Comparison of ENCODE assay signal across 17 mouse cellular contexts in the genomic region with DNA sequence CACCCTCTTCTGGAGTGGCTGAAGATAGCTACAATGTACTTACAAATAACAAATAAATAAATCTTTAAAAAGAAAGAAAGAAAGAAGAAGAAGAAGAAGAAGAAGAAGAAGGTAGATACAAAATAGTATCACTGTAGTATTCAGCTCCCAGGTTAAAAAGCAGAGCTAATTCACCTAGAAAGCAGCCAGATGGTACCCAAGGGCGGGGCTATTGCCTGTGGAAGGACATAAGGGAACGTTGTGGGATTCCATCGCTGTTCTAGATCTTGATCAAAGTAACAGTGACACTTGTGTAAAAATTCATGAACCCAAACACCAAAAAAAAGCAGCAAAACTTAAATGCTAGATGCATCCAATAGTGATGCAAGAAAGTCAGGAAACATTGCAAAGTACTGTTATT.
DNase-seq lines count a peak whose midpoint lies in the region; ATAC-seq lines count a peak whose summit lies in the region.
"Had no signal": no experiment of that assay in that cellular context is flagged by ENCODE, and none has a peak within 500 bp of the region (broad histone marks: within the 10 kb centered on the region; RNA-seq: fewer than 3 reads in every experiment).

No protein-coding gene starts in this region.

- ATAC-seq in cerebellum, adult (ENCODE audit: insufficient number of reproducible peaks, low FRiP score, low TSS enrichment), result no peak
- ATAC-seq: activated CD4-positive, CD25-positive, alpha-beta regulatory T cell, adult 4 months; CD4-positive, CD25-positive, alpha-beta regulatory T cell, adult 4 months; forebrain, embryonic 14.5 days; forebrain, embryonic 16.5 days; Patski had no signal

- peak; percentile 54 to 79 for DNase-seq in cerebellum, adult 18-20 months
- DNase-seq in cerebellum, adult 11 months, result no peak
- peak; percentile 81 for DNase-seq in cerebellum, adult 9-10 months
- peak; percentile 45 to 47 for DNase-seq in cerebellum, postnatal 36 days
- DNase-seq in cerebellum, adult 9-11 months, result no peak
- peak; percentile 90 for DNase-seq in brain, adult 2 months (ENCODE audit: low read depth, low spot score)
- DNase-seq: adrenal gland, adult 8-10 months; adrenal gland, postnatal 14 days; adrenal gland, postnatal 36 days; B cell, adult 2 months; embryo, embryonic 11 days had no signal

Comparison
In these comparisons a context has a peak if more than half of its experiments do, and no peak if none do; other contexts are left out.
1. DNase-seq: peak in cerebellum, adult 18-20 months (2 of 2), cerebellum, adult 9-10 months (single experiment), cerebellum, postnatal 36 days (2 of 2) and brain, adult 2 months (single experiment); none in cerebellum, adult 11 months (single experiment) and cerebellum, adult 9-11 months (single experiment).